Mouse (Mus musculus): ENCODE results near the gene Dkk2.

DNA sequence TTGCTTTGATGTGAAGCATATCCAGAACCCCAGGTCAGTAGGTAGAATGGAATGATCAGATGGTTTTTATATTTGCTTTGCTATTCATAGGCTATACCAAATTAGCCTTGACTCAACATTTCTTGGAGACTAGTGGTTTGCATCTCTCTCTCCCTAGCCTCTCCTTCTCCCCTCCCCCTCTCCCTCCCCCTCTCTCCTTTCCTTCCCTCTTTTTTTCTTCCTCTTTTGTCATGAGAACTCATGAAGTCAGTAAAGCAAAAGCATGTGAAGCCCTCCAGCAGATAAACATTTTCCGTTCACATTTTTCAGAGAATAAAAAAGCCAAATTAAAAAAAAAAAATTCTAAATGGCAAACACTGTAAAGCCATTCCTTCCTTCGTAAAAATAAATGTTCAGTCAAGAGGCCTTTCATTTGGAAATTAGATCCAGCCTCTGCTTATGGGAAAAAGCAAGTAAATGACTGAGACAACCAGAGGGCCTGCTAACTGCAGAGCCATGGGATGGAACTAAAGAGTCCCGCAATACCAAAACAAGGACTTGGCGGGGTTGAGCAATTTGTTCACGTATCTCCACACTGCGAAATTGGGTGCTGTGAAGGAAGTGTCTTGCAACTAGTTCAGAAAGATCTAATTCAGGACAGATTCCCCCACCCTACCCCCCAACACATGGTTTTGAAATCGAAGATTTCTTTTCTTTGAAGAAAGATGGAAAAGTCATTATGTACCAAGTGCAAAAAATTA, 30.9 kb downstream of the Dkk2 start:
- TF ChIP-seq POLR2A (IDR thresholded peaks at IDR 0.05; ENCODE audit: insufficient read depth, low read length) (no peak), CTCF (IDR thresholded peaks at IDR 0.05; ENCODE audit: low read depth, low read length) (no peak)
